Comparison of ENCODE assay signal across 8 mouse cellular contexts in the genomic region with DNA sequence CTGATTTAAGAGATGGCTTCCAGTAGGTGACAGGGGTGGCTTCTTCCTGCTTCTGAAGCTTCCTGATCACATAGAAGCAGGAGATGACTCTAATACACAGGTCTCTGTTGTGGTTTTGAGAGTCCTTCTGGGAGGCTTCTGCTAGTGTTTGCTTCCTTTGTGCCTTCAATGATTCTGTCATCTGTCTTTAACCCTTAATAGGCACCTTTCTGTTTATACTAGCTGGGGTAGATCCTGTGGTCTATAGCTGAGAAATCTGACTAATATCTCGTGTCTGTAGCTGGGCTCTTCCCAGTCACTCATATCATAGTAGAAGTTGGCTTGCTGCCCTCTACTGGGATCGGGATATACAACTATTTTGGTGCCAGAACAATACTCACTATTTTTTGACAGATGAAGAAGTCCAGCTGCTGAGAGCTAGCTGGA. TPM values are rescaled to one million over a fixed set of nuclear protein-coding genes. Genes with fewer than 3 reads are reported as not detected.
DNase-seq lines count a peak whose midpoint lies in the region; ATAC-seq and TF ChIP-seq lines count a peak whose summit lies in the region.

No protein-coding gene starts in this region.

- H3K4me2 ChIP-seq in forebrain, postnatal 0 days (ENCODE audit: low read depth) = no peak overlapping the region
- no peak overlapping the region for H3K4me2 ChIP-seq in forebrain, embryonic 15.5 days (replicated peaks)
- H3K4me2 ChIP-seq in kidney, postnatal 0 days (ENCODE audit: low read length) = no peak overlapping the region

- no peaks in the 10 kb centered on the region for H3K36me3 ChIP-seq in forebrain, postnatal 0 days (ENCODE audit: insufficient read depth)
- no peaks in the 10 kb centered on the region for H3K36me3 ChIP-seq in forebrain, embryonic 15.5 days
- no peaks in the 10 kb centered on the region for H3K36me3 ChIP-seq in kidney, postnatal 0 days (ENCODE audit: insufficient read depth, low read length)

- ATAC-seq in forebrain, postnatal 0 days = no peak
- ATAC-seq in forebrain, embryonic 15.5 days (replicated peaks) = no peak
- ATAC-seq in kidney, postnatal 0 days (replicated peaks; ENCODE audit: low FRiP score, low read depth) = no peak

- H3K9me3 ChIP-seq in forebrain, postnatal 0 days (ENCODE audit: low read length) = no peaks in the 10 kb centered on the region
- H3K9me3 ChIP-seq in forebrain, embryonic 15.5 days = no peaks in the 10 kb centered on the region
- H3K9me3 ChIP-seq in kidney, postnatal 0 days (replicated peaks; ENCODE audit: low read length) = no peaks in the 10 kb centered on the region

- no peak overlapping the region for H3K27ac ChIP-seq in forebrain, postnatal 0 days (ENCODE audit: low read depth, low read length)
- H3K27ac ChIP-seq in forebrain, embryonic 15.5 days (replicated peaks) = no peak overlapping the region
- H3K27ac ChIP-seq in kidney, postnatal 0 days = no peak overlapping the region

- H3K9ac ChIP-seq in forebrain, postnatal 0 days = no peak overlapping the region
- H3K9ac ChIP-seq in forebrain, embryonic 15.5 days (replicated peaks) = no peak overlapping the region
- no peak overlapping the region for H3K9ac ChIP-seq in kidney, postnatal 0 days (ENCODE audit: low read depth, low read length)

- H3K27me3 ChIP-seq in forebrain, postnatal 0 days (ENCODE audit: insufficient read depth, low read length) = no peaks in the 10 kb centered on the region
- H3K27me3 ChIP-seq in forebrain, embryonic 15.5 days = no peaks in the 10 kb centered on the region
- H3K27me3 ChIP-seq in kidney, postnatal 0 days (ENCODE audit: insufficient read depth, low read length) = no peaks in the 10 kb centered on the region

- H3K4me1 ChIP-seq in forebrain, postnatal 0 days (ENCODE audit: insufficient read depth) = no peaks in the 10 kb centered on the region
- H3K4me1 ChIP-seq in forebrain, embryonic 15.5 days = no peaks in the 10 kb centered on the region
- H3K4me1 ChIP-seq in kidney, postnatal 0 days (replicated peaks; ENCODE audit: insufficient read depth, low read length) = no peaks in the 10 kb centered on the region

- WGBS in forebrain, postnatal 0 days = 14% methylated on average over 2 of the region's 2 CpGs
- 24% methylated on average over 2 of the region's 2 CpGs for WGBS in forebrain, embryonic 15.5 days
- 20% methylated on average over 2 of the region's 2 CpGs for WGBS in kidney, postnatal 0 days

- H3K4me3 ChIP-seq in forebrain, postnatal 0 days (ENCODE audit: low read depth, low read length) = no peak overlapping the region
- no peak overlapping the region for H3K4me3 ChIP-seq in forebrain, embryonic 15.5 days
- H3K4me3 ChIP-seq in kidney, postnatal 0 days (replicated peaks; ENCODE audit: low read depth, low read length) = no peak overlapping the region

- TF ChIP-seq CTCF in forebrain, postnatal 0 days (IDR thresholded peaks at IDR 0.05; ENCODE audit: low read depth) = no peak
- peak; percentile 65 for TF ChIP-seq CTCF in kidney, postnatal 0 days (IDR thresholded peaks at IDR 0.05; ENCODE audit: low read depth)

- peak; percentile 25 for DNase-seq in forebrain, postnatal 0 days
- peak; percentile 52 for DNase-seq in CD4-positive helper T cell, adult 2 months (ENCODE audit: low read depth, low spot score)
- peak; percentile 39 for DNase-seq in embryo, embryonic 10 days (ENCODE audit: low spot score)
- peak; percentile 54 for DNase-seq in kidney, postnatal 0 days (ENCODE audit: low spot score)
- peak; percentile 9 for DNase-seq in mesoderm, embryonic 11.5 days (ENCODE audit: low read depth, low spot score)
- no peak for DNase-seq in cerebellum, postnatal 25 days
- no peak for DNase-seq in frontal cortex, postnatal 10 days (ENCODE audit: low spot score in 2 of 2)

RNA-seq across cellular contexts. Expression of a gene that starts 50.2 kb away (rescaled TPM):
- 108 and 109 TPM in 2 replicates for total RNA-seq in forebrain, postnatal 0 days (2014; rRNA removed)
- 137 and 152 TPM in 2 replicates for polyA plus RNA-seq in forebrain, postnatal 0 days (2015; fragmentation: Nextera tagmentation; extraction: Ambion mirVana)
- polyA plus RNA-seq in forebrain, embryonic 15.5 days (2015; fragmentation: Nextera tagmentation; extraction: Ambion mirVana) = 190 and 192 TPM in 2 replicates
- 185 and 198 TPM in 2 replicates for polyA plus RNA-seq in kidney, postnatal 0 days (2015; fragmentation: Nextera tagmentation; extraction: Ambion mirVana)

Comparison
In these comparisons a context has a peak if more than half of its experiments do, and no peak if none do; other contexts are left out.
1. DNase-seq: peak in forebrain, postnatal 0 days (single experiment), CD4-positive helper T cell, adult 2 months (single experiment), embryo, embryonic 10 days (single experiment), kidney, postnatal 0 days (single experiment) and mesoderm, embryonic 11.5 days (single experiment); none in cerebellum, postnatal 25 days (0 of 2) and frontal cortex, postnatal 10 days (0 of 2).